Mouse (Mus musculus) liver, embryonic 13.5 days (tissue): Measurements from ENCODE around the gene 4933428G20Rik. TPM values are rescaled to one million over a fixed set of nuclear protein-coding genes. Genes with fewer than 3 reads are reported as not detected.
A peak's percentile ranks its signal among the peaks of the same experiment; 100 is the strongest.

Experiments used
- ATAC-seq: fragments of 200-750 bp; cut with Nextera tagmentation; 2 replicates; pipeline ENCODE4 v1.8.0; 2017; ENCODE audit warnings: low read depth, mild to moderate bottlenecking, moderate number of reproducible peaks, moderate library complexity
- DNase-seq: peaks from one replicate; pipeline ENCODE4 v3.0.0; 2022
- H3K27ac ChIP-seq: fragments of 300-500 bp; sonication (generic); 2 replicates; pipeline ENCODE4 v1.5.1; 2015; ENCODE audit warnings: moderate library complexity, mild to moderate bottlenecking, inconsistent platforms
- H3K27me3 ChIP-seq: fragments of 300-500 bp; sonication (generic); 2 replicates; pipeline ENCODE4 v1.6.1; 2015; ENCODE audit warnings: mild to moderate bottlenecking, inconsistent platforms
- H3K36me3 ChIP-seq: fragments of 300-500 bp; sonication (generic); 2 replicates; pipeline ENCODE4 v1.6.1; 2015; ENCODE audit warnings: mild to moderate bottlenecking, inconsistent platforms
- H3K4me1 ChIP-seq: fragments of 300-500 bp; sonication (generic); replicated peaks from 2 replicates; pipeline ENCODE4 v1.6.1; 2015; ENCODE audit warnings: inconsistent platforms
- H3K4me2 ChIP-seq: fragments of 300-500 bp; sonication (generic); 2 replicates; pipeline ENCODE4 v1.6.1; 2015; ENCODE audit warnings: inconsistent platforms, mild to moderate bottlenecking, moderate library complexity
- H3K4me3 ChIP-seq: fragments of 300-500 bp; sonication (generic); replicated peaks from 2 replicates; pipeline ENCODE4 v1.5.1; 2015; ENCODE audit warnings: mild to moderate bottlenecking, inconsistent platforms
- H3K9ac ChIP-seq: fragments of 300-500 bp; sonication (generic); 2 replicates; pipeline ENCODE4 v1.6.1; 2015; ENCODE audit warnings: mild to moderate bottlenecking, inconsistent platforms
- H3K9me3 ChIP-seq: fragments of 300-500 bp; sonication (generic); replicated peaks from 2 replicates; pipeline ENCODE4 v1.6.1; 2016; ENCODE audit warnings: inconsistent platforms
- WGBS: fragments of 180-500 bp; shearing (Covaris S2); methylation state at CpG from one replicate; pipeline ENCODE4 v1.1.7; 2015; ENCODE audit not compliant: insufficient replicate concordance; 5-methylcytosine and 5-hydroxymethylcytosine counted together
- polyA plus RNA-seq: library from polyadenylated mRNA; unstranded; fragments of >200 nt; fragmentation: Nextera tagmentation; extraction: Ambion mirVana; gene quantifications from 2 replicates; pipeline ENCODE4 v1.2.1, GENCODE M21; 2015

4933428G20Rik gene
- polyA plus RNA-seq, 1 experiment from 2014 or later = 0.81 TPM

- Histone ChIP-seq H3K4me1 (peaks cover 21% of the 10 kb centered on the region), H3K9ac (no peak overlapping the region), H3K4me2 (no peak overlapping the region), H3K9me3 (no peaks in the 10 kb centered on the region), H3K36me3 (peaks cover 100% of the 10 kb centered on the region), H3K4me3 (no peak overlapping the region), H3K27ac (no peak overlapping the region), H3K27me3 (no peaks in the 10 kb centered on the region)
- ATAC-seq (0 out of 2 replicates have a peak, but pooled peaks have one; percentile 2), DNase-seq (peak; percentile 45)
- 70% methylated on average over 8 of the region's 8 CpGs for WGBS
Measured at GRCm38 (mm10) chr11:97476334-97477095, 23.6 kb downstream of the 4933428G20Rik start.

- no peak for DNase-seq
- no peak for ATAC-seq
- 90% methylated on average over 6 of the region's 6 CpGs for WGBS
- Histone ChIP-seq H3K9me3 (no peaks in the 10 kb centered on the region), H3K4me1 (peaks cover 6% of the 10 kb centered on the region), H3K4me2 (no peak overlapping the region), H3K27me3 (no peaks in the 10 kb centered on the region), H3K36me3 (peaks cover 100% of the 10 kb centered on the region), H3K27ac (no peak overlapping the region), H3K4me3 (no peak overlapping the region), H3K9ac (no peak overlapping the region)
Measured at GRCm38 (mm10) chr11:97471276-97471675, 28.9 kb downstream of the 4933428G20Rik start.

GRCm38 (mm10) chr11:97469828-97470227 is 30.3 kb downstream of the 4933428G20Rik start:
- no peak for ATAC-seq
- H3K4me2 ChIP-seq = no peak overlapping the region
- WGBS = 93% methylated on average over 7 of the region's 7 CpGs

GRCm38 (mm10) chr11:97468639-97469287 is 31.4 kb downstream of the 4933428G20Rik start:
- H3K27me3 ChIP-seq = no peaks in the 10 kb centered on the region
- H3K9ac ChIP-seq = peak overlapping the region; percentile 27; the same call in 1 of the 2 replicates
- H3K4me2 ChIP-seq = no peak overlapping the region
- H3K36me3 ChIP-seq = peaks cover 100% of the 10 kb centered on the region
- no peaks in the 10 kb centered on the region for H3K9me3 ChIP-seq
- H3K4me3 ChIP-seq = no peak overlapping the region
- peak; percentile 62 for ATAC-seq
- 60% methylated on average over 14 of the region's 14 CpGs for WGBS
- peaks cover 6% of the 10 kb centered on the region for H3K4me1 ChIP-seq
- H3K27ac ChIP-seq = peak overlapping the region; percentile 50
- peak; percentile 67 for DNase-seq

More at GRCm38 (mm10) chr11:97469828-97470227, 30.3 kb downstream of the 4933428G20Rik start:
- H3K9me3 ChIP-seq = no peaks in the 10 kb centered on the region
- DNase-seq = no peak
- H3K4me3 ChIP-seq = no peak overlapping the region
- no peaks in the 10 kb centered on the region for H3K27me3 ChIP-seq
- H3K27ac ChIP-seq = no peak overlapping the region
- H3K9ac ChIP-seq = no peak overlapping the region
- peaks cover 6% of the 10 kb centered on the region for H3K4me1 ChIP-seq
- H3K36me3 ChIP-seq = peaks cover 100% of the 10 kb centered on the region

- Histone ChIP-seq H3K27me3 (no peaks in the 10 kb centered on the region), H3K9me3 (no peaks in the 10 kb centered on the region), H3K27ac (no peak overlapping the region), H3K4me2 (no peak overlapping the region), H3K4me1 (peaks cover 8% of the 10 kb centered on the region), H3K36me3 (peaks cover 100% of the 10 kb centered on the region), H3K4me3 (no peak overlapping the region), H3K9ac (no peak overlapping the region)
- WGBS = 87% methylated on average over 10 of the region's 10 CpGs
- ATAC-seq (no peak), DNase-seq (no peak)
Measured at GRCm38 (mm10) chr11:97466444-97467160, 33.5 kb downstream of the 4933428G20Rik start.

GRCm38 (mm10) chr11:97465957-97466356 is 34.2 kb downstream of the 4933428G20Rik start:
- ATAC-seq (no peak), DNase-seq (no peak)
- Histone ChIP-seq H3K36me3 (peaks cover 100% of the 10 kb centered on the region), H3K4me2 (no peak overlapping the region), H3K9ac (no peak overlapping the region), H3K27ac (no peak overlapping the region), H3K27me3 (no peaks in the 10 kb centered on the region), H3K4me3 (no peak overlapping the region), H3K4me1 (peaks cover 8% of the 10 kb centered on the region), H3K9me3 (no peaks in the 10 kb centered on the region)
- 90% methylated on average over 12 of the region's 12 CpGs for WGBS

GRCm38 (mm10) chr11:97463991-97464390 is 36.1 kb downstream of the 4933428G20Rik start:
- no peak overlapping the region for H3K4me3 ChIP-seq
- H3K27ac ChIP-seq = no peak overlapping the region
- no peak overlapping the region for H3K9ac ChIP-seq
- 93% methylated on average over 4 of the region's 4 CpGs for WGBS
- no peak overlapping the region for H3K4me2 ChIP-seq
- H3K9me3 ChIP-seq = no peaks in the 10 kb centered on the region
- DNase-seq (no peak), ATAC-seq (no peak)
- H3K4me1 ChIP-seq = peaks cover 8% of the 10 kb centered on the region
- no peaks in the 10 kb centered on the region for H3K27me3 ChIP-seq
- peaks cover 100% of the 10 kb centered on the region for H3K36me3 ChIP-seq

- no peak overlapping the region for H3K4me2 ChIP-seq
- H3K9ac ChIP-seq = no peak overlapping the region
- DNase-seq (no peak), ATAC-seq (no peak)
- H3K4me3 ChIP-seq = no peak overlapping the region
- WGBS = 89% methylated on average over 33 of the region's 33 CpGs
- no peaks in the 10 kb centered on the region for H3K9me3 ChIP-seq
- H3K27me3 ChIP-seq = no peaks in the 10 kb centered on the region
- peaks cover 100% of the 10 kb centered on the region for H3K36me3 ChIP-seq
- 0 out of 2 replicates have a peak, but pooled peaks cover 2% of the 10 kb centered on the region for H3K4me1 ChIP-seq
- no peak overlapping the region for H3K27ac ChIP-seq
Measured at GRCm38 (mm10) chr11:97463166-97463565, 37.0 kb downstream of the 4933428G20Rik start.

- Histone ChIP-seq H3K9ac (no peak overlapping the region), H3K36me3 (peaks cover 100% of the 10 kb centered on the region), H3K27me3 (no peaks in the 10 kb centered on the region), H3K4me3 (no peak overlapping the region), H3K4me2 (no peak overlapping the region), H3K9me3 (no peaks in the 10 kb centered on the region), H3K4me1 (0 out of 2 replicates have a peak, but pooled peaks cover 2% of the 10 kb centered on the region), H3K27ac (no peak overlapping the region)
- ATAC-seq = no peak
- 89% methylated on average over 6 of the region's 6 CpGs for whole genome bisulfite sequencing
- no peak for DNase-seq
Measured at GRCm38 (mm10) chr11:97462538-97462937, 37.6 kb downstream of the 4933428G20Rik start.

- Histone ChIP-seq H3K4me3 (no peak overlapping the region), H3K27ac (no peak overlapping the region), H3K27me3 (no peaks in the 10 kb centered on the region), H3K9me3 (no peaks in the 10 kb centered on the region), H3K36me3 (peaks cover 100% of the 10 kb centered on the region), H3K9ac (no peak overlapping the region), H3K4me1 (0 out of 2 replicates have a peak, but pooled peaks cover 2% of the 10 kb centered on the region), H3K4me2 (no peak overlapping the region)
- 87% methylated on average over 3 of the region's 3 CpGs for WGBS
- ATAC-seq (0 out of 2 replicates have a peak, but pooled peaks have one; percentile 21), DNase-seq (no peak)
Measured at GRCm38 (mm10) chr11:97461307-97461820, 38.8 kb downstream of the 4933428G20Rik start.

- no peak overlapping the region for H3K27ac ChIP-seq
- H3K4me1 ChIP-seq = peaks cover 5% of the 10 kb centered on the region
- no peak overlapping the region for H3K9ac ChIP-seq
- H3K36me3 ChIP-seq = peaks cover 100% of the 10 kb centered on the region
- H3K4me2 ChIP-seq = no peak overlapping the region
- no peaks in the 10 kb centered on the region for H3K9me3 ChIP-seq
- DNase-seq (no peak), ATAC-seq (no peak)
- no peaks in the 10 kb centered on the region for H3K27me3 ChIP-seq
- WGBS = 73% methylated on average over 4 of the region's 4 CpGs
- H3K4me3 ChIP-seq = no peak overlapping the region
Measured at GRCm38 (mm10) chr11:97457120-97457519, 43.0 kb downstream of the 4933428G20Rik start.
